Mouse (Mus musculus) heart, postnatal 0 days (tissue): ENCODE results near the gene Alx3.

Experiments
- CTCF ChIP-seq: IDR thresholded peaks from 2 replicates; pipeline ENCODE4 v1.5.1; 2016; ENCODE audit warnings: antibody characterized with exemption, control low read depth, low read depth
- EP300 ChIP-seq: IDR thresholded peaks from 2 replicates; pipeline ENCODE4 v1.6.1; 2016; ENCODE audit warnings: antibody characterized with exemption, low read depth

GRCm38 (mm10) chr3:107583893-107584292 lies 10.9 kb upstream of the Alx3 start:
- TF ChIP-seq CTCF, result no peak
- no peak for TF ChIP-seq EP300
